Mouse (Mus musculus) brain, embryonic 14.5 days (tissue): ENCODE measurements around the gene Afg1l. TPM values are rescaled to one million over a fixed set of nuclear protein-coding genes. Genes with fewer than 3 reads are reported as not detected.
A peak's percentile ranks its signal among the peaks of the same experiment; 100 is the strongest.

Experiments
- DNase-seq: peaks from one replicate; pipeline ENCODE4 v3.0.0-alpha.2; 2011; ENCODE audit warnings: low read depth
- CTCF ChIP-seq: fragments of 200-500 bp; IDR thresholded peaks from 2 replicates; pipeline ENCODE4 v1.5.1; 2012; ENCODE audit warnings: inconsistent platforms, mild to moderate bottlenecking, moderate library complexity, borderline replicate concordance; ENCODE audit not compliant: insufficient read depth, insufficient read length; ENCODE audit errors: extremely low read depth
- POLR2A ChIP-seq: fragments of 200-500 bp; IDR thresholded peaks from 2 replicates; pipeline ENCODE4 v1.6.1; 2012; ENCODE audit warnings: mild to moderate bottlenecking, inconsistent platforms, borderline replicate concordance; ENCODE audit not compliant: poor library complexity, insufficient read depth, insufficient read length, severe bottlenecking; ENCODE audit errors: extremely low read depth
- polyA plus RNA-seq: library from polyadenylated mRNA; depleted of rRNA; stranded (reverse); fragments of >200 nt; gene quantifications from 2 replicates; pipeline ENCODE4 v1.2.3, GENCODE M21; 2012

Gene Afg1l
- polyA plus RNA-seq, 1 experiment: 4.9 TPM

- TF ChIP-seq CTCF (no peak), POLR2A (no peak)
- DNase-seq: peak; percentile 86
Observed at GRCm38 (mm10) chr10:42502349-42503111, 24.2 kb upstream of the Afg1l start.

DNA sequence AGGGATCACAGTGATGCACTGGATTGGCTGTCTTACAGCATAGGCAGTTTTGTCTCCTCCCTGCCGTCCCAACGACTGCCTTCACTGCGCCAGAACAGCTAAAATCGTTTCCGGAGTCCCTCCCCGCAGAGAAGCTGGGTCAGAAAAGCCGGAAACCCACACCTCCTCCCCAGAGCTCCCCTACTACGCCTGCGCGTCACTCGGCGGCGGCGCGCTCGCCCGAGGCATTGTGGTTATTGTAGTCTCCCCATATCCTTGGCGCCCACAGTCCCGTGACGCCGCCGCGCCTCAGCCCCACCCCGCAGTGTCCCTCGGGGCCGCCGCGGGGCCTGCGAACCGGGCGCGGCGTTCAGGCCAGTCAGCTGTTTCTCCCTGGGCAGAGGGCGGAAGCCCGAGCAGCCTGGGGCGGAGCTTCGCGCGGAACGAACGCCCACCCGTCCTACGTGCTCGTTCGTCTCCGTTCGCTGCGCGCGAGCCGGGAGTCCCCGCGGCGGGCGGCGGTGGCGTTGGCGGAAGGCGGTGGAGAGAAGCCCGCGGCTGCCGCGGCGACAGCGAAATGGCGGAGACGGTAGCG is 23.5 kb upstream of the Afg1l start, which contains the start of gene Snx3:
Snx3 (plus strand) TSS at position 256 of the 574 bp plus-strand sequence.
- TF ChIP-seq CTCF: no peak
- TF ChIP-seq POLR2A: peak; percentile 77
- peak; percentile 99 for DNase-seq

DNA sequence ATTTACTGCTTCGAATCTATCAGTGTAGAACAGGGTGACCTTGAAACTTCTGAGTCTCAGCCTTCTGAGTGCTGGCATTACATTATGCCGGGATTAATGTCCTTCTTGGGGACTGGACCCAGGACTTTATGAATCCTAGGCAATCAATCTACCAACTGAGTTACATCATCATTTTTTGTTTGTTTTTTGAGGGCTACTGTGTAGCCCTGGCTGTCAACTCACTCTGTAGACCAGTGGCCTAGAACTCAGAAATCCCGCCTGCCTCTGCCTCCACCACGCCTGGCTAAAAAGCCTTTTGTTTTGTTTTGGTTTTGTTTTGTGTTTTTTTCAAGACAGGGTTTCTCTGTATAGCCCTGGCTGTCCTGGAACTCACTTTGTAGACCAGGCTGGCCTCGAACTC is 22.8 kb upstream of the Afg1l start:
- no peak for TF ChIP-seq CTCF
- no peak for TF ChIP-seq POLR2A
- no peak for DNase-seq

DNA sequence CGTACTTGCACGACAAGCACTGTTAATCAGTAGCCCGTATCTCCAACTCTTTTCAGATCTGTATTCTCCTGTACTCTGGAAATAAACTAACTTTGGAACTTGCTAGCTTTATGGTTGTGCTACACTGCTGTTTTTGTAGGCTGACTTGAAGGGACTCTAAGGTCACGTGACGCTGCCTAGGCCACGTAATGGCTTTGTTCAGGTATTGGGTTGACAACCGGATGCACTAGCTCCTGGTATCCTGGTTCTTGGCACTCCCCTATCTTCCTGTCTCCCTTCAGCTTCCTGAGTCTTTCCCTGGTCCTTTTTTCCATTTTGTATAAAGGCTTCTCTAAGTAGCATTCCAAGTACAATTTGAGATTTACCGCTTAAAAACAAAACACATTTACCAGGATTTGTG is 22.2 kb upstream of the Afg1l start:
- TF ChIP-seq POLR2A (no peak), CTCF (no peak)
- no peak for DNase-seq

DNA sequence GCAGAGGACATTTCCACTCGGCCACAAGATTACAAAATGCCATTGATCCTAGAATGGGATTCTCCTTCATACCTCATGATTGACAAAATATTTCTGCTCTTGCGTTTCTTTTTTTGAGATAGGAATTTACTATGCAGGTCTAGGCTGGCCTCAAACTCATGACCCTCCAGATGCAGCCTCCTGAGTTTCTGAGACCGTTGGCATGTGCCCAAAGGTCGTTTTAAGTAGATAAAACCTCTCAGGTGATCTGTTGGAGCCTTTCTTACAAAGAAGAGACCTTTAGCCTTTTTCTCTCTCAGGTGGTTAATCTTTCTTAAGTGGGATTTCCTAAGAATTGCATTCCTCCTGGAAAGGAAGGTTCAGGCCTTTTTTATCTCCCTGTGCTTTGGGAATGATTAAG is 14.6 kb upstream of the Afg1l start:
- no peak for TF ChIP-seq POLR2A
- no peak for TF ChIP-seq CTCF

GRCm38 (mm10) chr10:42492027-42492771 is 13.8 kb upstream of the Afg1l start:
- no peak for DNase-seq
- TF ChIP-seq CTCF: no peak
- TF ChIP-seq POLR2A: no peak

More for the DNA sequence above, 14.6 kb upstream of the Afg1l start:
- no peak for DNase-seq

DNA sequence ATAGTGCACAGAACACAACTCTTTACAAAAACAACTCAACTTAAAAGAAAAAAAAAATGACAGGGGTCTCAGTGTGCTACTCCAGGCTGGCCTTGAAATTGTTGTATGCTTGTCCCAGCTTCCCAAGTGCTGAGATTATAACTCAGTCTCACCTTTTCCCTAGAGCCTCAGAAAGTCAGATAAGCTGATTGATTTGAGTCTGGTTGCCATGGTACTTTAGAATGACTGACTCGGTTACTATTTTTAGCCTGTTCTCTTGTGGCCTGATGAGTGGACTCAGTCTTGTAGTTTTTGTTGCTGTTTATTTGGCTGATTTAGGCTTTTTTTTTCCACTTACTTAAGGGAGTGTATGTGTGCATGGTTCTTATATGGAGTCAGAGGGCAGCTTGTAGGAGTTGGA is 12.8 kb upstream of the Afg1l start:
- no peak for TF ChIP-seq CTCF
- no peak for DNase-seq

DNA sequence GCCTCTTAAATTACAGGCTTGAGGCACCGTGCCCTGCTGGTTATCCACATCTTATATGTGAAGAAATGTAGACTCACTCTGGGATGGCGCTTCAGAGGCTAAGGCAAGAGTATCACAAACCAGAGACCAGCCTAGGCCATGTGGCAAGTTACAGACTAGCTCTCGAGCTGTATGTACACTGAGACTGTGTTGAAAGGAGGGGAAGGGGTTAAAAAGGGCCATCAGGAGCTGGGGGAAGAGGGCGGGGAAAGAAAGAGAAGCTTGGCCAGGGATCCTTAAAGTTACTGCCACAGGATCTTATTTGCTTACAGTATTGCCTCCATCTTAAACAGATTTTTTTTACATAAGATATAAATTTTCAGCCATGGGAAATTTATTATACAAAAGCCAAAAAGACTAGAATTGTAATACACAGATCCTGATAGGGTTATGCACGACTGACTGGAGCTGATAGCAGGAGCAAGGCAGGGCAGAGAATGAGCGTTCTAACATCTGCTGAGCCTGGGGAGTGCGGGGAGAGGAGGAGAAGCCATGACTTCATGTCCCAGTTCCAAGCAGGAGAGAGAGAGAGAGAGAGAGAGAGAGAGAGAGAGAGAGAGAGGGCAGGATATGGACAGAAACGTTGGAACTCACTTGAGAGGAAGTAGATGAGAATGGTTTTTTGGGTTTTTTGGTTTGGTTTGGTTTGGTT is 10.4 kb upstream of the Afg1l start:
- TF ChIP-seq POLR2A (no peak), CTCF (no peak)

GRCm38 (mm10) chr10:42480719-42481118 is 2.4 kb upstream of the Afg1l start:
- TF ChIP-seq POLR2A (no peak), CTCF (no peak)

More for the DNA sequence above, 10.4 kb upstream of the Afg1l start:
- no peak for DNase-seq

DNA sequence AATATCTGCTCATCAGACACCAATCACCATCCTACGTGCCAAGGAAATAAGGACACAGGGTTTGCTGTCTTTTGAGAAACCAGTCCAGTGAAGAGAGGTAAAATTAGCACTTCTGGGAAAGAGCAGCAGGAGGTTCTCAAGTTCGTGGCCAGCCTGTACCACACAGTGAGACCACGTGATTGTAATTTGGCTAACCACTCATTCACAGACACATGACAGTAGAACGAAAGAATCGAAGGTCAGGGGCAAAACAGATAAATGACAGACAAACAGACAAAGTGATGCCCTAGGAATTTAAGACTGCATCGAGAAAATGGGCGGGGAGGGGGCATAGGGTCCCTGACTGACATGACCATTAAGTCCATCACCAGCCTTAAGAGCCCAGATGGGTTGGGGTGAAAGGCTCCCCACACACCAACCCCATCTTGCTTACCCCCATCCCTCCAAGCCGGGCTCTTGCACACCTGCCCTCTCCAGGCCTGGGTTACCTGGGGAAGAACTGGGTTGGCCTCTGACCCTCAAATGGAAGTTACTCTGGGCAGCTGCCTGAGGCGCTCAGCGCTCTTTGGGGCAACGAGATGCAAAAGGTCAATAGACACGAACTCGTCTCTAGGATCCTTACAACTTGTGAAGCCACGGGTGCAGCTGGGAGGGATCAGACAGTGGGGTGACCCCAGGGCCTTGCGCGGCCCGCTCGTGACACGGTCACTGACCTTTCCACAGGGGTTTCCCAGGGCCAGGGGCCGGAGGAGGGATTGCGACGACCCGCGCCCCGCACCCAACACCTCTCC is 620 bp downstream of the Afg1l start:
- peak; percentile 13 for DNase-seq
- TF ChIP-seq CTCF (no peak), POLR2A (no peak)

More at GRCm38 (mm10) chr10:42480719-42481118, 2.4 kb upstream of the Afg1l start:
- DNase-seq: no peak
